Mouse (Mus musculus) limb, embryonic 10.5 days (tissue): Measurements from ENCODE around the gene BC025920. TPM values are rescaled to one million over a fixed set of nuclear protein-coding genes. Genes with fewer than 3 reads are reported as not detected.

Experiments
- DNase-seq: peaks from one replicate; pipeline ENCODE4 v3.0.0-alpha.2; 2017; ENCODE audit warnings: low spot score
- H3K27ac ChIP-seq: fragments of 300-500 bp; sonication (generic); 2 replicates; pipeline ENCODE4 v1.5.1; 2016; ENCODE audit warnings: mild to moderate bottlenecking
- H3K27me3 ChIP-seq: fragments of 300-500 bp; sonication (generic); 2 replicates; pipeline ENCODE4 v1.6.1; 2016; ENCODE audit warnings: low read depth, mild to moderate bottlenecking; ENCODE audit not compliant: poor library complexity, severe bottlenecking
- H3K36me3 ChIP-seq: fragments of 300-500 bp; sonication (generic); 2 replicates; pipeline ENCODE4 v1.6.1; 2016; ENCODE audit warnings: mild to moderate bottlenecking, moderate library complexity
- H3K4me1 ChIP-seq: fragments of 300-500 bp; sonication (generic); 2 replicates; pipeline ENCODE4 v1.6.1; 2016
- H3K4me3 ChIP-seq: fragments of 300-500 bp; sonication (generic); 2 replicates; pipeline ENCODE4 v1.5.1; 2016; ENCODE audit warnings: mild to moderate bottlenecking, moderate library complexity
- H3K9me3 ChIP-seq: fragments of 300-500 bp; sonication (generic); replicated peaks from 2 replicates; pipeline ENCODE4 v1.6.1; 2016; ENCODE audit warnings: mild to moderate bottlenecking
- WGBS: fragments of 180-500 bp; shearing (Covaris S2); methylation state at CpG from one replicate; pipeline ENCODE4 v1.1.7; 2016; 5-methylcytosine and 5-hydroxymethylcytosine counted together
- polyA plus RNA-seq: library from polyadenylated mRNA; unstranded; fragments of >200 nt; fragmentation: Nextera tagmentation; extraction: Ambion mirVana; gene quantifications from 2 replicates; pipeline ENCODE4 v1.2.1, GENCODE M21; 2016

The BC025920 gene
- polyA plus RNA-seq, 1 experiment from 2014 or later, result 1.4 TPM

DNA sequence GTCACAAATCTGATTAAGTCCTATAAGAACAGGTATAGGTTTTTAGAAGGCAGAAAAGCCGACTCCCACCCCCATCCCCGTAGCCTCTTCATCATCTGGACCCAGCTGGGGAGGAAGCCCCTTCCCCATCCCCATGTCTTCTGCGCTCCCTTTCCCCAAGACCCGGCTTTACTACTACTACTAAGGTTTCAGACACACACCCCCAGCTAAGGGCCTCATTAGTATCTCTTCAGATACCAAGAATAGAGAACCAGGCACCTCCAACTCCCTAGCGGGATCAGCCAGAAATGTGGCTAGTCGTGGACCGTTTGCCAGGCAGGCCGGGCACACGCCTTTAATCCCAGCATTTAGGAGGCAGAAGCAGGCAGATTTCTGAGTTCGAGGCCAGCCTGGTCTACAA, 6.0 kb upstream of the BC025920 start:
- Histone ChIP-seq H3K27me3 (peaks cover 11% of the 10 kb centered on the region), H3K27ac (peak overlapping the region; percentile 74; the same call in 1 of the 2 replicates), H3K4me1 (peaks cover 87% of the 10 kb centered on the region), H3K4me3 (no peak overlapping the region), H3K9me3 (no peaks in the 10 kb centered on the region), H3K36me3 (no peaks in the 10 kb centered on the region)
- DNase-seq, result no peak
- 45% methylated on average over 10 of the region's 10 CpGs for WGBS

GRCm38 (mm10) chr10:81600738-81601203, 5.3 kb upstream of the BC025920 start, which contains the start of gene Tle6:
Tle6 (minus strand) TSS chr10:81601073.
- Histone ChIP-seq H3K4me1 (peaks cover 87% of the 10 kb centered on the region), H3K4me3 (peak within 1 kb of the TSS; percentile 32), H3K36me3 (no peaks in the 10 kb centered on the region), H3K27me3 (peaks cover 4% of the 10 kb centered on the region), H3K9me3 (no peaks in the 10 kb centered on the region), H3K27ac (peak within 1 kb of the TSS; percentile 74)
- peak; percentile 100 for DNase-seq
- WGBS, result 0% methylated on average over 28 of the region's 28 CpGs

DNA sequence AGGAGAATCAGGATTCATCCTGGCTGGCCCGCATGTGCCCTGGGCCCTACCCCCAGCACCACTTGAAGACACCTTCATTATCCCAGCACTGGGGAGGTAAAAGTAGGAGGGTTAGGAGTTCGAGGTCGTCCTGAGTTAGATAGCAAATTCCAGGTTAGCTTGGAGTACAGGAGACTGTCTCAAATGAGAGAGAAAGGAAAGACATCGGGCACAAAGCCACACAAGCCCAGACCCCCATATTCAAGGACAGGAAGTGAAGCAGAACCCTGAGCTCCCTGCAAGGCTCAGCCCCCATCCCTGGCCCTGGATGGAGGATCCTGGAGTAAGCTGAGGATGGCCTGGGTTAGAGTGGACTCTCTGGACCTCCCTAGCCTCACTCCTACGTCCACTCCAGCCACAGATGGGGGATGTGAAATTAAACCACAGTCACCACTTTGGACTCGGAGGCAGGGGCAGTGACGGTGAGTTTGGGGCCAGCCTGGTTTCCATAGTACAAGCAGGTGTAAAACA, 4.6 kb upstream of the BC025920 start:
- H3K4me3 ChIP-seq, result peak overlapping the region; percentile 32
- peaks cover 81% of the 10 kb centered on the region for H3K4me1 ChIP-seq
- no peaks in the 10 kb centered on the region for H3K36me3 ChIP-seq
- H3K27me3 ChIP-seq, result no peaks in the 10 kb centered on the region
- H3K27ac ChIP-seq, result peak overlapping the region; percentile 74
- no peak for DNase-seq
- 13% methylated on average over 7 of the region's 7 CpGs for WGBS
- no peaks in the 10 kb centered on the region for H3K9me3 ChIP-seq

DNA sequence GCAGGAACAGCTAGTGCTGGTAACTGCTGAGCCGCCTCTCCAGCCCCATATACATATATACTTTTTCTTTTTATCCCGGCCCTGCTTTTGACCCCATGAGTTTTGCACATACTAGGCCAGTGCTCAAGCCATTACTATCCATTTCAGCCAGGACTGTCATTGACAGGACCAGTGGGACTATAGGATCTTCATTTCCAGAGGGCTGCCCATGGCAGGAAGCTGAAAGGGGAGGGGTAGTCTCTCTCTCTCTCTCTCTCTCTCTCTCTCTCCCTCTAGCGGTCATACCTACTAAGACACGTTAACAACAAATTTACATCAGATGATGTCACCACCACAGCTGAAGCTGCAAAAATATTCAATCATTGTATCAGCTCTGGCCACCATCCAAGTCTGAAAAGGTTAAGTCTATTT, 3.3 kb upstream of the BC025920 start:
- H3K36me3 ChIP-seq, result no peaks in the 10 kb centered on the region
- 23% methylated on average over 4 of the region's 4 CpGs for WGBS
- H3K9me3 ChIP-seq, result no peaks in the 10 kb centered on the region
- H3K4me1 ChIP-seq, result peaks cover 76% of the 10 kb centered on the region
- H3K4me3 ChIP-seq, result no peak overlapping the region
- H3K27me3 ChIP-seq, result no peaks in the 10 kb centered on the region
- no peak overlapping the region for H3K27ac ChIP-seq
- no peak for DNase-seq

GRCm38 (mm10) chr10:81604019-81604967, 1.8 kb upstream of the BC025920 start:
- peak overlapping the region; percentile 65; the same call in 1 of the 2 replicates for H3K4me3 ChIP-seq
- peak overlapping the region; percentile 59 for H3K27ac ChIP-seq
- H3K27me3 ChIP-seq, result no peaks in the 10 kb centered on the region
- H3K4me1 ChIP-seq, result peaks cover 60% of the 10 kb centered on the region
- 0 out of 2 replicates have a peak, but pooled peaks cover 3% of the 10 kb centered on the region for H3K36me3 ChIP-seq
- WGBS, result 86% methylated on average over 12 of the region's 12 CpGs
- no peak for DNase-seq
- H3K9me3 ChIP-seq, result no peaks in the 10 kb centered on the region

- Histone ChIP-seq H3K4me1 (peaks cover 52% of the 10 kb centered on the region), H3K4me3 (peak overlapping the region; percentile 65), H3K9me3 (no peaks in the 10 kb centered on the region), H3K27ac (peak overlapping the region; percentile 59), H3K27me3 (no peaks in the 10 kb centered on the region), H3K36me3 (0 out of 2 replicates have a peak, but pooled peaks cover 3% of the 10 kb centered on the region)
- WGBS, result 22% methylated on average over 29 of the region's 29 CpGs
- peak; percentile 91 for DNase-seq
Measured at GRCm38 (mm10) chr10:81604968-81605665, 953 bp upstream of the BC025920 start.

- WGBS, result 5% methylated on average over 14 of the region's 14 CpGs
Measured at GRCm38 (mm10) chr10:81605666-81605973, 450 bp upstream of the BC025920 start.

DNA sequence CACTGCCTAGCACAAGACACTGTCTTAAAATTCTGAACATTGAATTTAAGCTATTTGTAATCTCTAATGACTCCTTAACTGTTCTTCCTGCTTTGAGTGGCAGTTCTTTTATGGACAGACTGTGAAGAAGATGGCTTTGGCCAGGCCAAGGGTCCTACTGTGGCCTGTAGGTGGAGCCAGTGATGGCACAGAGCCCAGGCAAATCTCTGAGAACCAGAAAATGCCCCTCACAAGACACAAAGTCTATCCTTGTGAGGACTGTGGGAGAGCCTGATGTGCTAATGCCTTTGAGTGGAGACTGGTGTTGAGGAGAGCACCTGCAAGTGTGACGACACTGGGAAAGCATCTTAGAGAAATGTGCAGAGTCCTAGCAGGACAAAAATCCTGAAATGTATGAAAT, 2.2 kb downstream of the BC025920 start:
- Histone ChIP-seq H3K27ac (no peak overlapping the region), H3K36me3 (0 out of 2 replicates have a peak, but pooled peaks cover 3% of the 10 kb centered on the region), H3K4me1 (peaks cover 27% of the 10 kb centered on the region), H3K27me3 (no peaks in the 10 kb centered on the region), H3K9me3 (no peaks in the 10 kb centered on the region), H3K4me3 (no peak overlapping the region)
- 93% methylated on average over 1 of the region's 1 CpGs for WGBS
- no peak for DNase-seq

More at GRCm38 (mm10) chr10:81605666-81605973, 450 bp upstream of the BC025920 start:
- no peaks in the 10 kb centered on the region for H3K9me3 ChIP-seq
- H3K27me3 ChIP-seq, result no peaks in the 10 kb centered on the region
- peak overlapping the region; percentile 65 for H3K4me3 ChIP-seq
- DNase-seq, result no peak
- H3K36me3 ChIP-seq, result 0 out of 2 replicates have a peak, but pooled peaks cover 3% of the 10 kb centered on the region
- peaks cover 47% of the 10 kb centered on the region for H3K4me1 ChIP-seq
- peak overlapping the region; percentile 59 for H3K27ac ChIP-seq

- WGBS, result 69% methylated on average over 3 of the region's 3 CpGs
- Histone ChIP-seq H3K27me3 (no peaks in the 10 kb centered on the region), H3K36me3 (0 out of 2 replicates have a peak, but pooled peaks cover 3% of the 10 kb centered on the region), H3K27ac (no peak overlapping the region), H3K9me3 (no peaks in the 10 kb centered on the region), H3K4me3 (no peak overlapping the region), H3K4me1 (peaks cover 27% of the 10 kb centered on the region)
- DNase-seq, result no peak
Measured at GRCm38 (mm10) chr10:81612779-81613178, 6.7 kb downstream of the BC025920 start.

DNA sequence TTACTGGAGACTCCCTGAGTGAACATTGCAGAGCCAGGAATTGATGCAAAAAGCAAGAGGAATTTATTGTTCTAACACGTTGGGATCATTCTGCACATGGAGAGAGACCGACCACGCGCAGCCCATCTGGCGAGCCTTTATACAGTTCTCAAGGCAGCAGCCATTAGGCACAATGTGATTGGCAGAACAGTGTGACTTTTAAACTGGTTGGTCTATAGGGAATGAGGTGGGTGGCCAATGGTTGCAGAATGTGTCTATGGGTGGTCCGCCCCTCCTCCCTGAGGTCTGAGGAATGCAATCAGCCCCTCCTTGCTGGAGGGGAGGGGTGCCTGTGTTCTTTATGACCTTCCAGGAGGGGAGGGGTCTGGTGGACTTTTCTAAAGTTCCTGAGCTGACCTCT, 9.4 kb downstream of the BC025920 start:
- H3K27ac ChIP-seq, result peak overlapping the region; percentile 80
- 57% methylated on average over 6 of the region's 6 CpGs for WGBS
- no peaks in the 10 kb centered on the region for H3K27me3 ChIP-seq
- peak; percentile 59 for DNase-seq
- H3K4me1 ChIP-seq, result peaks cover 27% of the 10 kb centered on the region
- H3K4me3 ChIP-seq, result no peak overlapping the region
- peaks cover 6% of the 10 kb centered on the region for H3K36me3 ChIP-seq
- no peaks in the 10 kb centered on the region for H3K9me3 ChIP-seq

DNA sequence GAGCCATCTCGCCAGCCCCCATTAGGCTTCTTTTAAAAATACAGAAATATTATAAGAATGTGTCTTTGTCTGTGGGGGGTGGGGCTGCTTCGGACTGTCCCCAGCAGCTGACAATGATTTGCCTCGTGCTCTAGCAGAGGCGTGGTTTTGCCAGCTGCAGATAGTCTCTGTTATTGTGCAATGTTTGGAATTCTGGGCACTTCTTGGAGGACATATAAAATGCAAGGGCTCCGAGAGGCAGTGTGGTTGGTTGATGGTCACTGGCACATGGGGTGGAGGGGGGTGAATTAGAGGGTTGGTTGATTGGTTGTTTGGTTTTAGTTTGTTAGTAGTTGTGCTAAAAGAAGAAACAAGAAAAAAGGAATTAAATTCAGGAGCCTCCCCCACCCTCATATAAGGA, 13.9 kb downstream of the BC025920 start:
- Histone ChIP-seq H3K27me3 (no peaks in the 10 kb centered on the region), H3K4me1 (peaks cover 20% of the 10 kb centered on the region), H3K27ac (no peak overlapping the region), H3K4me3 (no peak overlapping the region), H3K9me3 (no peaks in the 10 kb centered on the region), H3K36me3 (peaks cover 51% of the 10 kb centered on the region)
- WGBS, result 91% methylated on average over 5 of the region's 5 CpGs
- no peak for DNase-seq

DNA sequence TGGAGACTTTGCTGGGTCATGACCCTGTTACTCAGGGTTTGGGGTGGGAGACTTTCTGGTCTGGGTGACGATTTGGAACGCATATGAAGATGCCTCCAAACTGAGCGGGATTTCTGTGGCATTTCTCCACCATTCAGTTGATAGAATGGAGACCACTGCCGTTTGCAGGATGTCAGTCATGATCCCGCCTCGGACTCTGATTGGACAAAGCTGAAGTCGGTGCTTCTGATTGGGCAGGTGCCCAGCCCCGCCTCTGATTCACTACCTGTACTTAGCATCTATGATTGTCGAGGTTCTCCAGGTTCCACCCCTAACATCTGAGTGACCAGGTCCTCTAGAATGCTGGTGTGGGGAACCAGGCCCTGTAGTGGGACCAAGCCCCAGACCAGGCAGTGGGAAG, 14.7 kb downstream of the BC025920 start:
- Histone ChIP-seq H3K9me3 (no peaks in the 10 kb centered on the region), H3K27ac (no peak overlapping the region), H3K4me3 (no peak overlapping the region), H3K27me3 (no peaks in the 10 kb centered on the region), H3K36me3 (peaks cover 59% of the 10 kb centered on the region), H3K4me1 (peaks cover 11% of the 10 kb centered on the region)
- WGBS, result 58% methylated on average over 9 of the region's 9 CpGs
- no peak for DNase-seq
